Mouse (Mus musculus): Measurements from ENCODE around the gene Stam2.

The Stam2 gene

DNA sequence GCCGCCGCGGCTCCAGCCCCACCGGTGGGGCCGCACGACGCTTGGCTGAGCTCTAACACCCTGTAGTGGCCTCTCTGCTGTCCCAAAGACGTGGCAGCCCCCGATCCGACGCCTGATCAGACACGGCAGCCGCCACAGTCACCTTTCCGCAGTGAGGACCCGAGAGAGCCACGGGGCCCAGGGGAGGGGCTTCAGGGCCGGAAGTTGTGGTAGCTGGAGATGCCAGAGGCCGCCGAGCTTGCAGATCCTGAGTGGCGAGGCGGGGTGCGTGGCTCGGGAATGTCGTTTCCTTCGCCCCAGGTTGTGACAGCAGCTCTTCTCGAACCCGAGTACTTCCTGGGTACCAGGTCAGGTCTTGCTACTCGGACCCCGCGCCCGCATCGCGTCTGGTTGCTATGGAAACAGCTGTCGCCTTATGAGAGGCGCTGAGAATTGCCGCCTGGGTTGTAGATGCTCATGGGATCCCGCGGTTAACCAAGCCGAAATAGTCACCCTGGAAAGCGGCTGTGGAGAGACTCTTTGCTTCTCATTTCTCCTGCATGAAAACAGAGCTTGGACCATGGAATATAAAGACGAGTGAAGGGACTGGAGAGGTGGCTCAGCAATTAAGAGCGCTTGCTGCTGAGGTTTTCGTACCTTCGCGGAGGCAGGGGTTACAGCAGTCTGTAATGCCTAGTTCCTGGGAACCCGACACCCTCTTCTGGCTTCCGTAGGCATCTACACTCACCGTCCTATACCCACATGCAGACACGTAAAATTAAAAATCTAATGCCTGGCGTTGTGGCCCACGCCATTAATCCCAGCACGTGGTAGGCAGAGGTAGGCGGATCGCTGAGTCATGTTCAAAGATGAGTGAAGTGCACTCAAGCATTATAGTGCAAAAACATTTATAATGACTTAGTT lies at the start of gene Stam2:
TSS of gene Stam2 (minus strand) at position 26 of the 903 bp plus-strand sequence.
- peak; percentile 96 for DNase-seq (ENCODE audit: low spot score)

DNA sequence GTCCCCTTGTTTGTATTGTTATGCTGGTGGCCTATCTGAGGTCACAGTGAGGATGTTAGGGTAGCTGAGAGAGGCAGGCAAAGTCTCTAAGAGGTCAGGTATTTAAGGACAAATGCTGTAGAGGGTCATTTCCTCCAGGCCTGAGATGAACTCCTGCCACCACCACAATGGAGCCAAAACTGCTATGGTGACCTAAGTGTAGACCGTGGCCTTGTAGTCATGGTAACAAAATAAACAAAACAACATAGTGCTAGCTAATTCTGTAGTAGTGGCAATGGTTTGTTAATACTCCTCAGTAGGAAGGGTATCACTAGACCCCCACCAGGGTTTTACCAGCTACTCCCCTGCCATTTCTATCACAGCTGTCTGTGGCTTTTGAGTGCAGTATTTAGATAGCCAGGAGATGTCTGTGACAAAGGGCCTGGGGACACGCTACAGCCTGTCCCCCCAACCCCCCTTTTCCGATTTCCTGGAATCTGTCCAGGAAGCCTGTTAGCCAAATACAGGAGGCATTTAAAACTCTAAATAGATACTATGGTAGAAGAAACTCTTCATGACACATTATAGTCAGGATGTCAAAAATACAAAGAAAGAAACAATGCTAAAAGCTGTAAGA lies 43.1 kb upstream of the Stam2 start:
- DNase-seq (ENCODE audit: low spot score) = peak; percentile 9

DNA sequence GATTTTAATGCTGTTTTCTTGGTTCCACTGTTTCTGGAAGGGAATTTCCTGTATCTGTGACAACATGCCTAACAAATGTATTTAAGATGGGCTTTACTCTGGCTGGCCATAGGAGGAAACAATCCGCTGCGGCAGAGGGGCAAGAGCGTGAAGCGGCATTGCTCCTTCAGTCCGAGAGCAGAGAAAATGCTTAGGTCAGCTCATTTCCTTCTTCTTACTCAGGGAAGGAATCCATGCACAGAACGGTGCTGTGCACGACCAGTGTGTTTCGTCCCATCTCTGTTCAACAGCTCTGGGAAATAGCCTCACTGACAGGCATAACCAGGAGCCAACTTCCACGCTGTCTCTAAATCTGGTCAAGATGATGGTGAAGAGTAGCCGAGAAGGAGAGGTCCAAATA lies 37.9 kb upstream of the Stam2 start:
- DNase-seq (ENCODE audit: low spot score) = no peak

- DNase-seq (ENCODE audit: low spot score) = no peak
These were observed 37.3 kb upstream of the Stam2 start for GRCm38 (mm10) chr2:52779381-52779780.

GRCm38 (mm10) chr2:52777839-52778238 lies 35.8 kb upstream of the Stam2 start:
- DNase-seq (ENCODE audit: low spot score) = no peak

DNA sequence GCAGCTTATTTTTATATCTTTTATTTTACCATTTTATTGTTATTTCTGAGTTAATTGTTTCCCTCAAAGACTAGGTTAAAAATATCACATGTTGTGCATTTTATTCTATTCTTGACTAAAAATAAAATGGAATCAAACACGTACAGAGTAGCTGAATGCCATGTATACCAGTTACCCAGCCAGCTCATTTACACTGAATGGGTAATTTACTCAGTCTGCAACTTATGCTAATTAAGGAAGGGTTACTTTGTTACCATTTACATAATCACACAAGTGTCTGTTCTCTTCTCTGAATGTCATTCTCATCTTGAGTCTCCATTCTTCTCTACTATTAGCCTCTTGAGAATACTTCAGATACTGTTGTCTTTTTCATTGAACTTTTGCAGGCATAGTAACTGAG lies 32.3 kb upstream of the Stam2 start:
- no peak for DNase-seq (ENCODE audit: low spot score)

GRCm38 (mm10) chr2:52772774-52773393 lies 30.8 kb upstream of the Stam2 start:
- no peak for DNase-seq (ENCODE audit: low spot score)

GRCm38 (mm10) chr2:52765130-52765529 lies 23.0 kb upstream of the Stam2 start:
- no peak for DNase-seq (ENCODE audit: low spot score)

DNA sequence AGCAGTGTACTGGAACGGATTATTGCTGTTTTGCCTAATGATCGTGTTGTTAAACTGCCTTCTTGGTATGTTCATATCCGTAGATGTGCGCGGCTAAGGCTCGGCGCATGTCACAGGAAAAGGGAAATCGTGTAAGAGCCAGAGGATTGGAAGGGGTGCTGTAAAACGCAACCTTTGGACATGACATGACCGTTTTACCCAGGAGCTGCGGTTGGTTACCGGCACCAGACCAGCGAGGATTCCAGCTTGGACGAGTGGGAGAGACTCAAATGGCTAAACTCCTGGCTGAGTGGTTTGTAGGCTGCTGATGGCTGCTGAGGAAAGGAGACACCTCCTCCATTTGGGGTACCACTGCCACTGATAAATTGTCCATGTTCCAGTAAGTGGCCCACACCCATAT lies 21.8 kb upstream of the Stam2 start:
- peak; percentile 12 for DNase-seq (ENCODE audit: low spot score)

GRCm38 (mm10) chr2:52763040-52763736 lies 21.1 kb upstream of the Stam2 start:
- DNase-seq (ENCODE audit: low spot score) = peak; percentile 67

DNA sequence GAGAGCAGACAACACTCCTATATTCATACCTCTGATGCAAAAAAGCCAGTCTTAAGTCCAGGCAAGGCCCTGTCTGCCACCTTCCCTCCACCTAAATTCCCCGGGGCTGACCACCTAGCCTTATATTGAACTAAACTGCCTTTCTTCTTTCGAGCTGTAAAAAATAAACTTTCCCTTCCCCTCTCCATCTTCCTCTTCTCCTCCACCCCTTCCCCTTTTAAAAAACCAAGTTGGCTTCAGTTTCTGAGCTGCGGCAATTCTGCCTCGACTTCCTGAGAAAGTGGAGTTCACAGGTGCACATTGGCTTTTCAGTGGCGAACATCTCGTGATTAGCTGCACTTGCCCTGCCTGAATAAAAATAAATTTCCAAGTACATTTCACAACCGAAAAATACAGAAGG lies 20.4 kb upstream of the Stam2 start:
- DNase-seq (ENCODE audit: low spot score) = no peak

GRCm38 (mm10) chr2:52758627-52759026 lies 16.5 kb upstream of the Stam2 start:
- no peak for DNase-seq (ENCODE audit: low spot score)

- no peak for DNase-seq (ENCODE audit: low spot score)
These were observed 14.6 kb upstream of the Stam2 start for GRCm38 (mm10) chr2:52756691-52757090.

GRCm38 (mm10) chr2:52753573-52754317 lies 11.7 kb upstream of the Stam2 start:
- no peak for DNase-seq (ENCODE audit: low spot score)

DNA sequence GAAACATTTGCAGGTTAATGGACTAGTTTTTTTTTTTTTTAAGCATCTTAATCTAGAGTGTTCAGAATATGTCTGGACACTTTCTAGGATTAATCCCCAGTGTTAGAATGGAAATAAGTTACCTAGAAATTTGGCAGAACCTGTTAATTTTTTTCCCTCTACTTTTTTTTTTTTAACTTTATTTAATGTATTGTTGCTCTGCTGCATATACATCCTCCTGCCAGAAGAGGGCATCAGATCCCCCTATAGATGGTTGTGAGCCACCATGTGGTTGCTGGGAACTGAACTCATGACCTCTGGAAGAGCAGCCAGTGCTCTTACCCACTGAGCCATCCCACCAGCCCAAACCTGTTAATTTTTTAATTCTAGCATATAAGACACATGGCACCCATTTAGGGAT lies 2.0 kb upstream of the Stam2 start:
- DNase-seq (ENCODE audit: low spot score) = no peak

DNA sequence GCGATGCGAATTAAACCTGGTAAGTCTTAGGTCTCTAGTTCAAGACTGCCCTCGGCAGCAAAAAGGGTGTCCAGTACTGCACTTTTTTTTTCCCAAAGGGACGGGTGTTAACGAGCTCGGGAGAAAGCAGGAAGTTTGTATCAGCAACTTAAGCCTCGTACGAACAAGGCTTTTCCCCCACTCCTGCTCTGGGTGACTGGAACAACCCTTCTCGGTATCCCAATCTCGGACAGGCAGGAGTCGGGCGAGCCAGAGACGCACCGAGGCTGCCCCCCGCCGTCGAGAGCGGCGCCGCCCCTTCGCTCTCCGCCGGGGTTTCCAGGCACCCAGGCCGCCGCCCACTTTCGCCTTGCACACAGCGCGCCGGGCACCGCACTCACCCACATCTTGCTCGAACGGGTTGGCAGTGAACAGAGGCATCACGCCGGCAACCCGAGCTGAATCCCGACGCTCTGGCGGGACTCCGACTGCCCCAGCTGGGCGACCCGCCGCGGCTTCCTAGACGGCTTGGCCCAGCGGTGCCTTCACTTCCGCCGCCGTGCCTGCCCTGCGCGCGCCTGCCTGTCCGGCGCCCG lies 313 bp downstream of the Stam2 start:
- peak; percentile 91 for DNase-seq (ENCODE audit: low spot score)

DNA sequence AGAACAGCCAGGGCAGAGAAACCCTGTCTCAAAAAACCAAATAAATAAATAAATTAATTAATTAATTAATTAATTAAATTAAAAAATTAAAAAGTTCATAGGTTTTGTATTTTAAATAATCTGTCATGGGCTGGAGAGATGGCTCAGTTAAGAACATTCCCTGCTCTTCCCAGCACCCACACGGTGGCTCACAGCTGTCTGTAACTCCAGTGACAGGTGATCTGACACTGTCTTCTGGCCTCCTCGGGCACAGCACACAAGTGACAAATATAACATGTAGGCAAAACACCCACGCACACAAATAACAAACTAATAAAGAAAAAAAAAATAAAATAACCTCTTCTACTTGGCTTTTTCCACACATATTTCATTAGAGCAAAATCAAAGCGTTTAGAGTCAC lies 1.5 kb downstream of the Stam2 start:
- DNase-seq (ENCODE audit: low spot score) = no peak

DNA sequence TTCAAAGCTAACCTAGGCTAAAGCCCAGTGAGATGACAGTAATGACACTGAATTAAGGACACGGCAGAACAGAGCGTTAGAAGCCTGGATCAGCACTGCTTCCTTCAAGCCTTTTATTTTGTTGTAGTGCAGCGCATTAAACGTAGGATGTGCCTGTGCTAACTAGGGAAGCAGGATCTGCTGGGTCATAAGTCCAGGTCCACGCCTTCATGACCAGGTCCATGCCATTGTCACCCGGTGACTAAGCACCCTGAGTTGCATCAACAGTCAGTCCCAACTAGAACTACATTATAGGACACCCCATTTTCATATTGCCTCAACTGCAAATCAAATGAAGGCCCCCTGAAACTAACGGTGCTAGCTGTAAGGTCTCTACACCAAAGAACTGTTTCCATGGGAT lies 7.6 kb downstream of the Stam2 start:
- DNase-seq (ENCODE audit: low spot score) = no peak

DNA sequence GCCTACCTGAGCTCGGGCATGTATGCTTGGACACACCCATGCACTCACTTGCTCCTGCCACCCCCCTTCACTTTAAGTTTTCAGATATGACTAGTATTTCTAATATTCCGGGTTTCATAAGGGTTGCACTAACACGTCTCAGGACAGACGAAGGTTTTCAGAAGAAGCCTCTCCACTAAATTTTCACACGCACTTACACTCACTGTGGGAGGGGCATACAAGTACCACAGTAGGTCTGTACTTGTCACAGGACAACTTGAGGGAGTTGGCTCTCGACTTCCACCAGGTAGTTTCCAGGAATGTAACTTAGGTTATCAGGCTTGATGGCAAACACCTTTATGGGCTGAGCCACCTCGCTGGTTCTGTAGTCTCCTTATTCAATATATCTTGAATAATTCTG lies 8.4 kb downstream of the Stam2 start:
- DNase-seq (ENCODE audit: low spot score) = no peak

GRCm38 (mm10) chr2:52732611-52733010 lies 9.5 kb downstream of the Stam2 start:
- DNase-seq (ENCODE audit: low spot score) = no peak

DNA sequence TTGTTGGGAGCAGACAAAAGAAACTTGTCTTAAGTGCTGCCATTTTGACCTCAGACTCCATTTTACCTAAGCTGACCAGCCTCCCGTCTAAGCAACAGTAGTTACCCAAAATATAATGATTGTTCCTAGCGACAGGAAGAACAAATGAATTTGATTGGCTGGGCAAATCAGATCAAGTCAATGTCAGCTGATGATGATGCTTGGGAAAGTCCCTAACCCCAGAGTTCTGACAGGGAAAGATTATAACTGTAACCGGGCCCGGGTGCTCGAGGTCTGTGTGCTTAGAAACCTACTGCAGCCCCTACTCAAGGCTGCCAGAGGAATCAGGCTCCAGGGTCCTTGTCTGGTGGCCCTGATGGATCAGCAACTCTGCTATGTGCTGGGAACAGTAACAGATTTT lies 10.1 kb downstream of the Stam2 start:
- DNase-seq (ENCODE audit: low spot score) = no peak

Data from yolk sac, embryonic 10.5 days (tissue).